Mouse (Mus musculus) kidney, embryonic 14.5 days (tissue): Measurements from ENCODE around the gene Olfr1261. TPM values are rescaled to one million over a fixed set of nuclear protein-coding genes. Genes with fewer than 3 reads are reported as not detected.

ENCODE experiments used
- ATAC-seq: fragments of 200-750 bp; cut with Nextera tagmentation; 2 replicates; pipeline ENCODE4 v1.8.0; 2017; ENCODE audit warnings: moderate number of reproducible peaks, mild to moderate bottlenecking, moderate TSS enrichment, moderate library complexity; ENCODE audit not compliant: low FRiP score, low TSS enrichment
- H3K27ac ChIP-seq: fragments of 300-500 bp; sonication (generic); 2 replicates; pipeline ENCODE4 v1.5.1; 2014; ENCODE audit warnings: low read depth, mild to moderate bottlenecking, low read length, moderate library complexity, mixed read lengths
- H3K27me3 ChIP-seq: fragments of 300-500 bp; sonication (generic); 2 replicates; pipeline ENCODE4 v1.6.1; 2014; ENCODE audit warnings: mild to moderate bottlenecking, low read length; ENCODE audit not compliant: control insufficient read depth, insufficient read depth
- H3K36me3 ChIP-seq: fragments of 300-500 bp; sonication (generic); 2 replicates; pipeline ENCODE4 v1.6.1; 2014; ENCODE audit warnings: low read length, mixed read lengths; ENCODE audit not compliant: control insufficient read depth, insufficient read depth
- H3K4me1 ChIP-seq: fragments of 300-500 bp; sonication (generic); 2 replicates; pipeline ENCODE4 v1.6.1; 2014; ENCODE audit warnings: low read length, mixed read lengths; ENCODE audit not compliant: control insufficient read depth, insufficient read depth
- H3K4me2 ChIP-seq: fragments of 300-500 bp; sonication (generic); replicated peaks from 2 replicates; pipeline ENCODE4 v1.6.1; 2014; ENCODE audit warnings: low read depth, mild to moderate bottlenecking, low read length
- H3K4me3 ChIP-seq: fragments of 300-500 bp; sonication (generic); 2 replicates; pipeline ENCODE4 v1.5.1; 2014; ENCODE audit warnings: mild to moderate bottlenecking, low read length
- H3K9ac ChIP-seq: fragments of 300-500 bp; sonication (generic); 2 replicates; pipeline ENCODE4 v1.6.1; 2014; ENCODE audit warnings: low read depth, mild to moderate bottlenecking, low read length, moderate library complexity
- H3K9me3 ChIP-seq: fragments of 300-500 bp; sonication (generic); 2 replicates; pipeline ENCODE4 v1.6.1; 2016; ENCODE audit warnings: low read length; ENCODE audit not compliant: control insufficient read depth
- WGBS: fragments of 180-500 bp; shearing (Covaris S2); extraction: QIAGEN DNeasy Blood & Tissue Kit; methylation state at CpG from one replicate; pipeline ENCODE4 v1.1.7; 2014; 5-methylcytosine and 5-hydroxymethylcytosine counted together
- polyA plus RNA-seq: library from polyadenylated mRNA; unstranded; fragments of >200 nt; fragmentation: Nextera tagmentation; extraction: Ambion mirVana; gene quantifications from 2 replicates; pipeline ENCODE4 v1.2.1, GENCODE M21; 2014

Olfr1261 gene
- not detected in 2 replicates for polyA plus RNA-seq

DNA sequence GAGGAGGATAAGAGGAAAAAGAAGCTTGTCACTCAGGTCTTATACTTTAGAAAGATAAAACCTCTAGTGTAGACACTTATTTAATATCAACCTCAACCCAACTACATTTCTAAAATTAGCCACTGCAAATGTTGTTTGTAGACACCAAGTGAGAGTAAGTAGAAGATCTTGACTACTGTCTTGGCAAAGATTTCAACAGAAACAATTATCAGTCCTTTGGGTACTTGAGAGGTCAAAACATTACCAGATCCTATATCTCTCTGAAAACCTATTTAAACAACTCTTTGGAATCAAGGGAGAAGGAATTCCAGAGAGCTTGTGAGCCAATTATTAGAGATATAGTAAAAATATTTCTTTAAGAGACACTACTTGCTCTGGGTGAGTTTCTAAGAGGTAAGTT, at the start of gene Olfr1261:
TSS of gene Olfr1261 (plus strand) at position 301 of the 400 bp plus-strand sequence.
- H3K27me3 ChIP-seq = no peaks in the 10 kb centered on the region
- no peaks in the 10 kb centered on the region for H3K9me3 ChIP-seq
- no peaks in the 10 kb centered on the region for H3K4me1 ChIP-seq
- no peaks in the 10 kb centered on the region for H3K36me3 ChIP-seq
- no peak within 1 kb of the TSS for H3K9ac ChIP-seq
- ATAC-seq = no peak
- no peak within 1 kb of the TSS for H3K4me2 ChIP-seq
- no peak within 1 kb of the TSS for H3K4me3 ChIP-seq
- no peak within 1 kb of the TSS for H3K27ac ChIP-seq

DNA sequence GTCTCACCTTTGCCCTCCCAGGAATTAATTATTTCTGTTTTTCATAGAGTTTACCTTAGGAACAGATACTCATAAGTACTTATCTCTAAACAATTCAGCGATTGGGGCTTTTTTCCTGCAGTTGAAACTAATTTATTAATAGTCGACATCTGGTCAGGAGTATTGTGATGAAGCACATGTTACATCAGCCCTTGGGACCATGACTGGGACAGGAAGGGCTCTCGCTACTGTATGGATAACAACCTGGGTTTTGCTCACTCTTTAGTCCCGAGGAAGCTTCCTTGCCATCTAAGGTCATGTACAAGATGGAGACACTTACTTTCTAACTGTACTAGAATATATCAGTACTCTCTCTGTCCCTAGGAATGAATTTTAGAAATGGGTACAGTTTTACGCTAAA, 42.5 kb upstream of the Olfr1261 start, which contains the start of gene Olfr1259:
TSS of gene Olfr1259 (minus strand) at position 101 of the 400 bp plus-strand sequence.
- no peaks in the 10 kb centered on the region for H3K9me3 ChIP-seq
- 80% methylated on average over 5 of the region's 5 CpGs for WGBS
- no peak within 1 kb of the TSS for H3K27ac ChIP-seq
- no peaks in the 10 kb centered on the region for H3K4me1 ChIP-seq
- H3K36me3 ChIP-seq = no peaks in the 10 kb centered on the region
- no peaks in the 10 kb centered on the region for H3K27me3 ChIP-seq
- H3K9ac ChIP-seq = no peak within 1 kb of the TSS
- no peak within 1 kb of the TSS for H3K4me2 ChIP-seq
- no peak within 1 kb of the TSS for H3K4me3 ChIP-seq
- ATAC-seq = no peak

- Histone ChIP-seq H3K9ac (no peak within 1 kb of the TSS), H3K9me3 (no peaks in the 10 kb centered on the region), H3K27ac (no peak within 1 kb of the TSS), H3K27me3 (no peaks in the 10 kb centered on the region), H3K4me2 (no peak within 1 kb of the TSS), H3K4me3 (no peak within 1 kb of the TSS), H3K4me1 (no peaks in the 10 kb centered on the region), H3K36me3 (no peaks in the 10 kb centered on the region)
- ATAC-seq = peak; percentile 90; the same call in 1 of the 2 replicates
- WGBS = 13% methylated on average over 2 of the region's 2 CpGs
Observed at GRCm38 (mm10) chr2:89974184-89974583, 16.8 kb upstream of the Olfr1261 start, which contains the start of gene Olfr1260. Olfr1260 (plus strand) TSS chr2:89974340.

GRCm38 (mm10) chr2:89977709-89978108, 13.3 kb upstream of the Olfr1261 start:
- 93% methylated on average over 2 of the region's 2 CpGs for WGBS
- no peaks in the 10 kb centered on the region for H3K36me3 ChIP-seq
- no peak overlapping the region for H3K9ac ChIP-seq
- no peak for ATAC-seq
- no peaks in the 10 kb centered on the region for H3K4me1 ChIP-seq
- H3K9me3 ChIP-seq = no peaks in the 10 kb centered on the region
- H3K27ac ChIP-seq = no peak overlapping the region
- no peak overlapping the region for H3K4me2 ChIP-seq
- no peaks in the 10 kb centered on the region for H3K27me3 ChIP-seq
- no peak overlapping the region for H3K4me3 ChIP-seq

DNA sequence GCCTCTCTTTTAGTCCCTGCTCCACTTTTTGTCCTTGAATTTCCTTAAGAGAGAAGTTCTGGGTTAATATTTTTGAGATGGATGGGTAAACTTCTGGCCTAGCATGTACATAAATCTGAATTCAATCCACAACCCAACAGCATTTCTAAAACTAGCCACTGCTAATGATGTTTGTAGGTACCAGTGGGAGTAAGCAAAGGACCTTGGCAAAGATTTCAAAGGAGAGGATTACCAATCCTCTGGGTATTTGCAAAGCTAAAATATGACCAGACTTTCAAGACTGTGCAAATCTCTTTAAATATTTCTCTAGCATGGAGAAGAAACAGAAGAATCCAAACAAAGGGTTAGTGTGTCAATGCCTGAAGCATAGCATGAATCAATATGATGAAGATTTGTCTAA, 8.8 kb downstream of the Olfr1261 start, which contains the start of gene Olfr1262:
TSS of gene Olfr1262 (plus strand) at position 301 of the 400 bp plus-strand sequence.
- Histone ChIP-seq H3K9ac (no peak within 1 kb of the TSS), H3K27me3 (no peaks in the 10 kb centered on the region), H3K36me3 (no peaks in the 10 kb centered on the region), H3K9me3 (no peaks in the 10 kb centered on the region), H3K4me1 (no peaks in the 10 kb centered on the region), H3K27ac (no peak within 1 kb of the TSS), H3K4me3 (no peak within 1 kb of the TSS), H3K4me2 (no peak within 1 kb of the TSS)
- no peak for ATAC-seq

DNA sequence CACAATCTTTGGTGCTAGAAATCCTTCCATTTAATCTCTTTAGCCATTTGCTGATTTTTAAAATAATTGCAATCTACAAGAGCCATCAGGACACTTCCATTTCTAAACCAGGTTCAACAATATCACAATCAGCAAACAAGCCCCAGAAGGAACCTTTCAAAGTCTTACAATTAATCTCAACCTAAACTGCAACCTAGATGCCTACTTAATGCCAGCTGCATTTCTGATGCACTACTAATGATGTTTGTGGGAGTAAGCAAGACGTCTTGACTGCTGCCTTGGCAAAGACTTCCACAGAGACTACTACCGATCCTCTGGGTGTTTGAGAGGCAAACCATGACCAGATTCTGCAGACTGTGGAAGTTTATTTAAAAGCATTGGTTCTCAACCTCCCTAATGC, 20.8 kb downstream of the Olfr1261 start, which contains the start of gene Olfr1263:
TSS of gene Olfr1263 (plus strand) at position 301 of the 400 bp plus-strand sequence.
- H3K4me3 ChIP-seq = no peak within 1 kb of the TSS
- 81% methylated on average over 2 of the region's 2 CpGs for WGBS
- H3K27ac ChIP-seq = no peak within 1 kb of the TSS
- no peaks in the 10 kb centered on the region for H3K9me3 ChIP-seq
- no peak within 1 kb of the TSS for H3K9ac ChIP-seq
- no peaks in the 10 kb centered on the region for H3K4me1 ChIP-seq
- no peaks in the 10 kb centered on the region for H3K27me3 ChIP-seq
- no peak within 1 kb of the TSS for H3K4me2 ChIP-seq
- H3K36me3 ChIP-seq = no peaks in the 10 kb centered on the region
- no peak for ATAC-seq

DNA sequence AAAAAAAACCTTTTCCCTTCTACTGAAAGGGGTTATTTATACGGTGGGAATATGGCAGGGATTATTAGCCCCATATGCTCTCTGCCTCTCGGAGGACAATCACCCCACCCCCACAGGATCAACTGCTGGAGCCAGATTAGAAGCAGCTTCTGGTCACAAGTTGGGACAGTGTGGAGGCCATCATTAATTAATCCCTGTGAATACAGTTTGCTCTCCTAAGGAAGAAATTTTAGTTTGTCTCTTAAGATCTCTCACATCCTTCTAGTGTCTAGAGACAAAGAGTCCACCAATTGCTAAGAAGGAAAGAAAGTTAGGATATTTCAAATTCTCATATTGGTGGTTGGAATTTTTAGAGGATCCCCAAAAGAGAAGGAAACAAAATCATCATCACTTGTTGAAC, 34.5 kb downstream of the Olfr1261 start, which contains the start of gene Olfr1264:
TSS of gene Olfr1264 (minus strand) at position 101 of the 400 bp plus-strand sequence.
- Histone ChIP-seq H3K27me3 (no peaks in the 10 kb centered on the region), H3K4me3 (no peak within 1 kb of the TSS), H3K9me3 (no peaks in the 10 kb centered on the region), H3K27ac (no peak within 1 kb of the TSS), H3K9ac (no peak within 1 kb of the TSS), H3K36me3 (no peaks in the 10 kb centered on the region), H3K4me2 (no peak within 1 kb of the TSS), H3K4me1 (no peaks in the 10 kb centered on the region)
- 53% methylated on average over 2 of the region's 2 CpGs for whole genome bisulfite sequencing
- ATAC-seq = no peak

DNA sequence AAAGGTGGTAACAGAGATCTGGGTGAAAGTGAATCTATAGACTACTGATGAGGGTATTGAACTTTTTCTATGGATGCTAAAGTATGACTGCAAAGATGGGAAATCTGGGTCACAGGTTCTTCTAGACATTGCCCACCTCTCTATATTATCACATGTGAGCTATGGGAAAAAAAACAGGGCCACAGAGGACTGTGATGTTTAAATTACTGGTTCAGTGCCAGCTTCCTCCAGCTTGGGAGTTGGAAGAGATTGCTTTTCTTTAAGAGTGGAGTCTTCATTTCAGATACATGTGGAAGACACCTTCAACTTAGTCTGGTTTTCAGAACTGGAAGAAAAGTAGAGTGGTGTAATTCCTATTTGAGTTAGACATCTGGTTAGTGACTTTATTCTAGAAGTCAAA, 44.0 kb downstream of the Olfr1261 start, which contains the start of gene Olfr1265:
TSS of gene Olfr1265 (plus strand) at position 301 of the 400 bp plus-strand sequence.
- H3K4me1 ChIP-seq = no peaks in the 10 kb centered on the region
- H3K4me3 ChIP-seq = no peak within 1 kb of the TSS
- no peak for ATAC-seq
- H3K4me2 ChIP-seq = no peak within 1 kb of the TSS
- H3K9ac ChIP-seq = no peak within 1 kb of the TSS
- no peak within 1 kb of the TSS for H3K27ac ChIP-seq
- no peaks in the 10 kb centered on the region for H3K36me3 ChIP-seq
- no peaks in the 10 kb centered on the region for H3K9me3 ChIP-seq
- H3K27me3 ChIP-seq = no peaks in the 10 kb centered on the region
